Mouse (Mus musculus) MEL (cell line): ENCODE measurements around the gene Creb3l1. TPM values are rescaled to one million over a fixed set of nuclear protein-coding genes. Genes with fewer than 3 reads are reported as not detected.

Experiments used
- DNase-seq: peaks from one replicate; pipeline ENCODE4 v3.0.0; 2011; ENCODE audit warnings: low read depth, low spot score
- H3K27ac ChIP-seq: 2 replicates; pipeline ENCODE4 v1.5.1; 2012; ENCODE audit warnings: low read depth, mild to moderate bottlenecking, control low read depth, low read length, moderate library complexity; ENCODE audit not compliant: control insufficient read depth
- H3K27me3 ChIP-seq, 2 experiments: fragments of 150-350 bp in 1 of 2; sonication (generic) in 1 of 2; 2 replicates each; pipeline ENCODE4 v1.6.1; 2012; ENCODE audit warnings: low read length in 2 of 2, mild to moderate bottlenecking in 2 of 2, improper control_type of control experiment in 1 of 2, moderate library complexity in 1 of 2; ENCODE audit not compliant: insufficient read depth in 2 of 2, control insufficient read depth in 1 of 2
- H3K36me3 ChIP-seq, 2 experiments: 2 replicates each; pipeline ENCODE4 v1.6.1; 2012 to 2014; ENCODE audit warnings: low read length in 2 of 2, improper control_type of control experiment in 1 of 2, inconsistent platforms in 1 of 2, mild to moderate bottlenecking in 1 of 2; ENCODE audit not compliant: insufficient read depth in 2 of 2, control insufficient read depth in 1 of 2
- H3K4me1 ChIP-seq, 2 experiments: fragments of 150-350 bp in 1 of 2; sonication (generic) in 1 of 2; 2 replicates each; pipeline ENCODE4 v1.6.1; 2012; ENCODE audit warnings: low read length in 2 of 2, improper control_type of control experiment in 1 of 2, mild to moderate bottlenecking in 1 of 2; ENCODE audit not compliant: insufficient read depth in 2 of 2, control insufficient read depth in 1 of 2
- H3K4me3 ChIP-seq, 2 experiments: fragments of 150-350 bp in 1 of 2; sonication (generic) in 1 of 2; 2 replicates each; pipeline ENCODE4 v1.5.1; 2012; ENCODE audit warnings: low read depth in 2 of 2, low read length in 2 of 2, mild to moderate bottlenecking in 2 of 2, moderate library complexity in 2 of 2, control low read depth in 1 of 2, improper control_type of control experiment in 1 of 2; ENCODE audit not compliant: control insufficient read depth in 1 of 2, insufficient read depth in 1 of 2
- H3K79me2 ChIP-seq: 2 replicates; pipeline ENCODE4 v1.6.1; 2012; ENCODE audit warnings: mild to moderate bottlenecking, low read length, moderate library complexity; ENCODE audit not compliant: control insufficient read depth, poor library complexity, insufficient read depth
- H3K9ac ChIP-seq: 2 replicates; pipeline ENCODE4 v1.6.1; 2012; ENCODE audit warnings: low read depth, mild to moderate bottlenecking, control low read depth, low read length, moderate library complexity; ENCODE audit not compliant: control insufficient read depth, poor library complexity, severe bottlenecking
- H3K9me3 ChIP-seq: fragments of 150-350 bp; sonication (generic); replicated peaks from 2 replicates; pipeline ENCODE4 v1.6.1; 2012; ENCODE audit warnings: mild to moderate bottlenecking, low read length, improper control_type of control experiment, moderate library complexity; ENCODE audit not compliant: insufficient read depth
- CHD1 ChIP-seq: IDR thresholded peaks from 2 replicates; pipeline ENCODE4 v1.6.1; 2012; ENCODE audit warnings: low read depth, mild to moderate bottlenecking, inconsistent platforms, low read length, improper control_type of control experiment
- ELF1 ChIP-seq: IDR thresholded peaks from 2 replicates; pipeline ENCODE4 v1.6.1; 2014; ENCODE audit warnings: low read depth, mild to moderate bottlenecking, inconsistent platforms, low read length, improper control_type of control experiment, moderate library complexity
- EP300 ChIP-seq, 2 experiments: IDR thresholded peaks; 2 replicates each; pipeline ENCODE4 v1.6.1; 2011; ENCODE audit warnings: improper control_type of control experiment in 2 of 2, low read length in 2 of 2, low read depth in 1 of 2, mild to moderate bottlenecking in 1 of 2
- ETS1 ChIP-seq: IDR thresholded peaks from 2 replicates; pipeline ENCODE4 v1.6.1; 2012; ENCODE audit warnings: low read depth, mild to moderate bottlenecking, inconsistent platforms, low read length, improper control_type of control experiment, moderate library complexity
- HCFC1 ChIP-seq: IDR thresholded peaks from 2 replicates; pipeline ENCODE4 v1.6.1; 2012; ENCODE audit warnings: low read depth, mild to moderate bottlenecking, inconsistent platforms, low read length, improper control_type of control experiment, moderate library complexity
- KAT2A ChIP-seq: conservative IDR thresholded peaks from 2 replicates; pipeline ENCODE4 v1.6.1; 2012; ENCODE audit warnings: low read depth, low read length, improper control_type of control experiment, inconsistent platforms
- MAZ ChIP-seq: IDR thresholded peaks from 2 replicates; pipeline ENCODE4 v1.6.1; 2012; ENCODE audit warnings: low read depth, mild to moderate bottlenecking, inconsistent platforms, low read length, improper control_type of control experiment
- NELFE ChIP-seq: IDR thresholded peaks from 2 replicates; pipeline ENCODE4 v1.6.1; 2011; ENCODE audit warnings: low read depth, low read length, improper control_type of control experiment
- POLR2A ChIP-seq, 2 experiments: IDR thresholded peaks; 2 replicates each; pipeline ENCODE4 v1.6.1; 2011 to 2012; ENCODE audit warnings: low read length in 2 of 2, mild to moderate bottlenecking in 2 of 2, control low read depth in 1 of 2, improper control_type of control experiment in 1 of 2, low read depth in 1 of 2, moderate library complexity in 1 of 2; ENCODE audit not compliant: control insufficient read depth in 1 of 2, insufficient read depth in 1 of 2, poor library complexity in 1 of 2
- POLR2AphosphoS2 ChIP-seq: IDR thresholded peaks from 2 replicates; pipeline ENCODE4 v1.6.1; 2011; ENCODE audit warnings: low read length, improper control_type of control experiment
- RAD21 ChIP-seq: IDR thresholded peaks from 2 replicates; pipeline ENCODE4 v1.6.1; 2011; ENCODE audit warnings: mild to moderate bottlenecking, low read depth, low read length, improper control_type of control experiment
- RCOR1 ChIP-seq: IDR thresholded peaks from 2 replicates; pipeline ENCODE4 v1.6.1; 2012; ENCODE audit warnings: low read depth, mild to moderate bottlenecking, inconsistent platforms, low read length, improper control_type of control experiment
- TAL1 ChIP-seq: IDR thresholded peaks from 2 replicates; pipeline ENCODE4 v1.6.1; 2012; ENCODE audit warnings: mild to moderate bottlenecking, inconsistent platforms, low read length, moderate library complexity, mixed read lengths
- TCF12 ChIP-seq: IDR thresholded peaks from 2 replicates; pipeline ENCODE4 v1.6.1; 2014; ENCODE audit warnings: low read depth, mild to moderate bottlenecking, inconsistent platforms, low read length, improper control_type of control experiment, moderate library complexity
- USF1 ChIP-seq: IDR thresholded peaks from 2 replicates; pipeline ENCODE4 v1.6.1; 2014; ENCODE audit warnings: low read depth, mild to moderate bottlenecking, inconsistent platforms, low read length, improper control_type of control experiment, moderate library complexity
- ZMIZ1 ChIP-seq: IDR thresholded peaks from 2 replicates; pipeline ENCODE4 v1.6.1; 2012; ENCODE audit warnings: low read depth, mild to moderate bottlenecking, inconsistent platforms, low read length, improper control_type of control experiment, moderate library complexity
- polyA plus RNA-seq, 2 experiments: library from polyadenylated mRNA; stranded (reverse) in 1 of 2; unstranded in 1 of 2; fragments of >175 nt in 1 of 2; fragments of >200 nt in 1 of 2; gene quantifications; 2 replicates each; pipeline versions ENCODE4 v1.2.1 to v1.2.4; 2012; ENCODE audit warnings: low replicate concordance in 2 of 2, low read depth in 1 of 2; ENCODE audit not compliant: insufficient read length in 2 of 2, insufficient read depth in 1 of 2, missing spikeins in 1 of 2
- total RNA-seq: library from RNA; depleted of rRNA; stranded (reverse); fragments of 300-350 nt; gene quantifications from 2 replicates; pipeline ENCODE4 v1.2.3, GENCODE M21; 2012

Creb3l1 gene
- total and polyA plus RNA-seq, 3 experiments = 0.12 to 9.1 TPM; not detected in 1

DNA sequence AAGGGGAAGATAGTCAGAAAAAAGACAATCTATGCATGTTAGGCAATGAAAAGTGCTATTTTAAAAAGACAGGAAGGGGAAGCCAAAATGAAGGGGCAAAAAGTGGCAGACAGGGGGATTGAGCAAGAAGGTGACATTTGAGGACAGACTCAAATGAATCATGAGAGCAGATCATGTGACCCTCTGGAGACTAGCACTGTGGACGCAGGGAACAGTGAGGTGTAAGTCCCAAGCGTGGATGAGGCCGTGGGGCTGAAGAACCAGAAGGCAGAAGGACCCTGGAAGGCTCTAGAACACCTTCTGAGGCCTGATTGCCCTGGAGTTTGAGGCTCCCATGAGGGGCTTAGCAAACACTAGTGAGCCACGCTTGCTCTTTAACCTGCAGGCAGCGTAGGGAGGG is 57.9 kb downstream of the Creb3l1 start:
- Histone ChIP-seq H3K9me3 (no peaks in the 10 kb centered on the region), H3K27me3 (peaks cover 1 to 5% of the 10 kb centered on the region in 2 experiments; a peak in 2 of 4 replicates), H3K79me2 (peaks cover 18% of the 10 kb centered on the region), H3K36me3 (peaks cover 0 to 15% of the 10 kb centered on the region in 2 experiments; a peak in 2 of 4 replicates), H3K4me3 (no peak overlapping the region), H3K9ac (no peak overlapping the region), H3K4me1 (peaks cover 6 to 22% of the 10 kb centered on the region in 2 experiments; a peak in 3 of 4 replicates), H3K27ac (no peak overlapping the region)
- no peak for DNase-seq
- TF ChIP-seq RAD21 = no peak
- TF ChIP-seq ETS1 = no peak
- TF ChIP-seq TAL1 = no peak
- 0 out of 2 replicates have a peak, but pooled peaks have one; percentile 24 for TF ChIP-seq USF1

- H3K79me2 ChIP-seq = peaks cover 26% of the 10 kb centered on the region
- H3K9me3 ChIP-seq = no peaks in the 10 kb centered on the region
- H3K4me1 ChIP-seq = peaks cover 7 to 25% of the 10 kb centered on the region in 2 experiments; a peak in 3 of 4 replicates
- peak overlapping the region; percentile 53 for H3K27ac ChIP-seq
- peaks cover 0 to 16% of the 10 kb centered on the region in 2 experiments; a peak in 2 of 4 replicates for H3K36me3 ChIP-seq
- DNase-seq = peak; percentile 68
- H3K4me3 ChIP-seq = peak overlapping the region; percentile 80 to 84
- H3K27me3 ChIP-seq = peaks cover 0 to 5% of the 10 kb centered on the region in 2 experiments; a peak in 2 of 4 replicates
- TF ChIP-seq ZMIZ1 (peak; percentile 41; the same call in 1 of the 2 replicates), RAD21 (no peak), USF1 (no peak), POLR2A (IDR thresholded peaks at IDR 0.05; ENCODE audit: control insufficient read depth in 1 of 2, insufficient read depth in 1 of 2, low read depth in 1 of 2, low read length in 2 of 2, poor library complexity in 1 of 2) (peak; percentile 57 to 58; a peak in 2 of 4 replicates), EP300 (IDR thresholded peaks at IDR 0.05; ENCODE audit: low read depth in 1 of 2, low read length in 2 of 2) (peak in 1 of 2 experiments; percentile 40; a peak in 2 of 4 replicates), NELFE (peak; percentile 41; the same call in 1 of the 2 replicates), ETS1 (peak; percentile 38; the same call in 1 of the 2 replicates), POLR2AphosphoS2 (no peak), KAT2A (no peak), CHD1 (no peak), HCFC1 (no peak), RCOR1 (peak; percentile 54; the same call in 1 of the 2 replicates), MAZ (peak; percentile 87), TCF12 (0 out of 2 replicates have a peak, but pooled peaks have one; percentile 49), ELF1 (peak; percentile 77)
- H3K9ac ChIP-seq = peak overlapping the region; percentile 86
These were observed 58.9 kb downstream of the Creb3l1 start for GRCm38 (mm10) chr2:91965417-91965816.
